Mouse (Mus musculus) neural tube, embryonic 13.5 days (tissue): ENCODE measurements at regions not wholly inside any gene's neighbourhood (a gene's known extent, or its start where the extent isn't known, plus 50 kb on each side); places are given as distances from the start of the nearest gene placed in this dataset.

Experiments
- ATAC-seq: fragments of 200-750 bp; cut with Nextera tagmentation; 2 replicates; pipeline ENCODE4 v1.8.0; 2017; ENCODE audit warnings: low read depth, mild to moderate bottlenecking, moderate TSS enrichment, moderate library complexity
- H3K27ac ChIP-seq: fragments of 300-500 bp; sonication (generic); replicated peaks from 2 replicates; pipeline ENCODE4 v1.5.1; 2015; ENCODE audit warnings: moderate library complexity, mild to moderate bottlenecking, inconsistent platforms
- H3K27me3 ChIP-seq: fragments of 300-500 bp; sonication (generic); 2 replicates; pipeline ENCODE4 v1.6.1; 2015; ENCODE audit warnings: mild to moderate bottlenecking, inconsistent platforms
- H3K36me3 ChIP-seq: fragments of 300-500 bp; sonication (generic); 2 replicates; pipeline ENCODE4 v1.6.1; 2015; ENCODE audit warnings: mild to moderate bottlenecking, inconsistent platforms
- H3K4me1 ChIP-seq: fragments of 300-500 bp; sonication (generic); replicated peaks from 2 replicates; pipeline ENCODE4 v1.6.1; 2015; ENCODE audit warnings: inconsistent platforms
- H3K4me2 ChIP-seq: fragments of 300-500 bp; sonication (generic); 2 replicates; pipeline ENCODE4 v1.6.1; 2015; ENCODE audit warnings: inconsistent platforms, mild to moderate bottlenecking, moderate library complexity
- H3K4me3 ChIP-seq: fragments of 300-500 bp; sonication (generic); 2 replicates; pipeline ENCODE4 v1.5.1; 2015; ENCODE audit warnings: mild to moderate bottlenecking, inconsistent platforms
- H3K9ac ChIP-seq: fragments of 300-500 bp; sonication (generic); 2 replicates; pipeline ENCODE4 v1.6.1; 2015; ENCODE audit warnings: moderate library complexity, mild to moderate bottlenecking, inconsistent platforms
- H3K9me3 ChIP-seq: fragments of 300-500 bp; sonication (generic); 2 replicates; pipeline ENCODE4 v1.6.1; 2016; ENCODE audit warnings: inconsistent platforms
- WGBS: fragments of 180-500 bp; shearing (Covaris S2); methylation state at CpG from one replicate; pipeline ENCODE4 v1.1.7; 2015; 5-methylcytosine and 5-hydroxymethylcytosine counted together

GRCm38 (mm10) chr9:32016286-32016685 is 99.7 kb upstream of the Arhgap32 start:
- Histone ChIP-seq H3K4me2 (peak overlapping the region; percentile 30; the same call in 1 of the 2 replicates), H3K27ac (peak overlapping the region; percentile 71), H3K36me3 (no peaks in the 10 kb centered on the region), H3K9ac (0 out of 2 replicates have a peak overlapping the region, but pooled peaks have one; percentile 17), H3K9me3 (peaks cover 2% of the 10 kb centered on the region; the same call in 1 of the 2 replicates), H3K4me3 (no peak overlapping the region), H3K4me1 (peaks cover 31% of the 10 kb centered on the region), H3K27me3 (no peaks in the 10 kb centered on the region)
- peak; percentile 75; the same call in 1 of the 2 replicates for ATAC-seq
- WGBS: 50% methylated on average over 4 of the region's 4 CpGs

- Histone ChIP-seq H3K9ac (no peak overlapping the region), H3K4me3 (no peak overlapping the region), H3K9me3 (peaks cover 2% of the 10 kb centered on the region; the same call in 1 of the 2 replicates), H3K27me3 (no peaks in the 10 kb centered on the region), H3K36me3 (no peaks in the 10 kb centered on the region), H3K4me1 (peaks cover 34% of the 10 kb centered on the region), H3K4me2 (peak overlapping the region; percentile 30; the same call in 1 of the 2 replicates), H3K27ac (no peak overlapping the region)
- ATAC-seq: no peak
Observed at GRCm38 (mm10) chr9:32018020-32018419, 97.9 kb upstream of the Arhgap32 start.

- no peak for ATAC-seq
- H3K4me1 ChIP-seq: peaks cover 34% of the 10 kb centered on the region
- H3K36me3 ChIP-seq: no peaks in the 10 kb centered on the region
- no peaks in the 10 kb centered on the region for H3K27me3 ChIP-seq
- no peak overlapping the region for H3K27ac ChIP-seq
- no peak overlapping the region for H3K9ac ChIP-seq
- H3K4me2 ChIP-seq: no peak overlapping the region
- H3K4me3 ChIP-seq: no peak overlapping the region
- 79% methylated on average over 5 of the region's 5 CpGs for WGBS
- no peaks in the 10 kb centered on the region for H3K9me3 ChIP-seq
Observed at GRCm38 (mm10) chr9:32019786-32020185, 96.2 kb upstream of the Arhgap32 start.

- H3K27ac ChIP-seq: no peak overlapping the region
- no peak overlapping the region for H3K4me2 ChIP-seq
- H3K4me1 ChIP-seq: peaks cover 31% of the 10 kb centered on the region
- WGBS: 32% methylated on average over 13 of the region's 13 CpGs
- no peaks in the 10 kb centered on the region for H3K9me3 ChIP-seq
- H3K9ac ChIP-seq: no peak overlapping the region
- no peak for ATAC-seq
- H3K36me3 ChIP-seq: no peaks in the 10 kb centered on the region
- no peaks in the 10 kb centered on the region for H3K27me3 ChIP-seq
- no peak overlapping the region for H3K4me3 ChIP-seq
Observed at GRCm38 (mm10) chr9:32020942-32021731, 94.8 kb upstream of the Arhgap32 start.

- no peaks in the 10 kb centered on the region for H3K9me3 ChIP-seq
- H3K4me2 ChIP-seq: no peak overlapping the region
- no peak overlapping the region for H3K4me3 ChIP-seq
- 55% methylated on average over 3 of the region's 3 CpGs for WGBS
- no peak for ATAC-seq
- peaks cover 30% of the 10 kb centered on the region for H3K4me1 ChIP-seq
- no peaks in the 10 kb centered on the region for H3K27me3 ChIP-seq
- no peaks in the 10 kb centered on the region for H3K36me3 ChIP-seq
- H3K9ac ChIP-seq: no peak overlapping the region
- H3K27ac ChIP-seq: no peak overlapping the region
Observed at GRCm38 (mm10) chr9:32021755-32022154, 94.2 kb upstream of the Arhgap32 start.

- no peaks in the 10 kb centered on the region for H3K27me3 ChIP-seq
- H3K27ac ChIP-seq: no peak overlapping the region
- no peak for ATAC-seq
- no peak overlapping the region for H3K4me3 ChIP-seq
- H3K4me2 ChIP-seq: no peak overlapping the region
- H3K9ac ChIP-seq: no peak overlapping the region
- 92% methylated on average over 10 of the region's 10 CpGs for WGBS
- H3K4me1 ChIP-seq: peaks cover 22% of the 10 kb centered on the region
- no peaks in the 10 kb centered on the region for H3K9me3 ChIP-seq
- no peaks in the 10 kb centered on the region for H3K36me3 ChIP-seq
Observed at GRCm38 (mm10) chr9:32022996-32023395, 92.9 kb upstream of the Arhgap32 start.

- Histone ChIP-seq H3K4me2 (no peak overlapping the region), H3K9ac (no peak overlapping the region), H3K27ac (no peak overlapping the region), H3K9me3 (no peaks in the 10 kb centered on the region), H3K4me1 (peaks cover 12% of the 10 kb centered on the region), H3K27me3 (no peaks in the 10 kb centered on the region), H3K4me3 (no peak overlapping the region), H3K36me3 (no peaks in the 10 kb centered on the region)
- 26% methylated on average over 5 of the region's 5 CpGs for WGBS
- no peak for ATAC-seq
Observed at GRCm38 (mm10) chr9:32024767-32025166, 91.2 kb upstream of the Arhgap32 start.

- Histone ChIP-seq H3K27me3 (no peaks in the 10 kb centered on the region), H3K4me1 (peaks cover 12% of the 10 kb centered on the region), H3K4me2 (no peak overlapping the region), H3K9me3 (no peaks in the 10 kb centered on the region), H3K36me3 (no peaks in the 10 kb centered on the region), H3K9ac (no peak overlapping the region), H3K4me3 (no peak overlapping the region), H3K27ac (no peak overlapping the region)
- no peak for ATAC-seq
- 33% methylated on average over 8 of the region's 8 CpGs for WGBS
Observed at GRCm38 (mm10) chr9:32027962-32028361, 88.0 kb upstream of the Arhgap32 start.

GRCm38 (mm10) chr9:32029001-32029400 is 86.9 kb upstream of the Arhgap32 start:
- no peak for ATAC-seq

GRCm38 (mm10) chr9:32029786-32030185 is 86.2 kb upstream of the Arhgap32 start:
- no peak overlapping the region for H3K9ac ChIP-seq

More at GRCm38 (mm10) chr9:32029001-32029400, 86.9 kb upstream of the Arhgap32 start:
- Histone ChIP-seq H3K9me3 (no peaks in the 10 kb centered on the region), H3K4me3 (no peak overlapping the region), H3K4me2 (no peak overlapping the region), H3K9ac (no peak overlapping the region), H3K27ac (no peak overlapping the region), H3K36me3 (no peaks in the 10 kb centered on the region), H3K4me1 (peaks cover 22% of the 10 kb centered on the region), H3K27me3 (no peaks in the 10 kb centered on the region)
- 79% methylated on average over 1 of the region's 1 CpGs for WGBS

GRCm38 (mm10) chr9:32030203-32030602 is 85.7 kb upstream of the Arhgap32 start:
- Histone ChIP-seq H3K27me3 (no peaks in the 10 kb centered on the region), H3K4me1 (peaks cover 34% of the 10 kb centered on the region), H3K9me3 (no peaks in the 10 kb centered on the region), H3K9ac (no peak overlapping the region), H3K4me3 (no peak overlapping the region), H3K4me2 (no peak overlapping the region), H3K36me3 (no peaks in the 10 kb centered on the region), H3K27ac (no peak overlapping the region)
- ATAC-seq: no peak
- WGBS: 85% methylated on average over 7 of the region's 7 CpGs

More at GRCm38 (mm10) chr9:32029786-32030185, 86.2 kb upstream of the Arhgap32 start:
- Histone ChIP-seq H3K4me3 (no peak overlapping the region), H3K27me3 (no peaks in the 10 kb centered on the region), H3K36me3 (no peaks in the 10 kb centered on the region), H3K9me3 (no peaks in the 10 kb centered on the region), H3K4me2 (no peak overlapping the region), H3K4me1 (peaks cover 30% of the 10 kb centered on the region), H3K27ac (no peak overlapping the region)
- ATAC-seq: no peak
- 69% methylated on average over 2 of the region's 2 CpGs for WGBS

- H3K9me3 ChIP-seq: no peaks in the 10 kb centered on the region
- H3K4me3 ChIP-seq: peak overlapping the region; percentile 93
- peak; percentile 92 for ATAC-seq
- H3K4me2 ChIP-seq: peak overlapping the region; percentile 73
- H3K4me1 ChIP-seq: peaks cover 37% of the 10 kb centered on the region
- H3K9ac ChIP-seq: peak overlapping the region; percentile 92
- no peaks in the 10 kb centered on the region for H3K27me3 ChIP-seq
- no peaks in the 10 kb centered on the region for H3K36me3 ChIP-seq
- 1% methylated on average over 52 of the region's 64 CpGs for WGBS
- H3K27ac ChIP-seq: peak overlapping the region; percentile 94
Observed at GRCm38 (mm10) chr9:32031950-32032453, 83.9 kb upstream of the Arhgap32 start.
